7 mouse cellular contexts compared by ENCODE assay signal in the genomic region with DNA sequence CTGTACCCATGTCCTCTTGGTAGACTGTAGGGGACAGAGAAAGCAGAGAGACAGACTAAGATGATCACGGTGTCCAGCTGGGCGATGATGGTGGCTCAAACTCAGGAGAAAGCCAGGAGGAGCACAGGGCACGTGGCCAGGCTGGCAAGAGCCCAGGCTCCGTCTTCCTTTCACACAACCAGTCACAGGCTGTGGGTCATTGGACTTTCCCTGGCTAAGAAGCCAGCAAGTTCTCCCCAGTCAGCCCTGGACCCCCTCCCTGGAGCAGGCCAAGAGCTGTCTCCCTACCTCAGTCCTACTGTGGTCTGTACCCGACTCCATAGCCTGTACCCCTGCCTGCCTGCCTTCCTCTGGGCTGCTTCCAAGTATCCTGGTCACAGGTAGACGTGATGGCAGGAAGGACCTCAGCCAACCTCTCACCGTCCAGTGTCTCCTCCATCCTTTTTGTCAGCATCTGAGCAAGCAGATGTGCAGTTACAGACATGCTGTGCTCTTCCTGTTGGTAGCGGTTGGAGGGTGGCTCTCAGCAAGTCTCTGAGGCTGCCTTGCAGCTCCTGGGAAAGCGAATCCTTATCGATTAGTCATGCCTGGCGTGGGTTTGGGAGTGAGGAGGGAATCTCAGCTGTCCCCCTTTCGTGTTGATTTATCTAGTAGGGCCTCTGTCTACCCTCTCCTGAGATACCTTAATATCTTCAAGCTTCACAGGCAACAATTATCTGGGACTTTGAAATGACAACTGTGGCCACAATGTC.
DNase-seq lines count a peak whose midpoint lies in the region; ATAC-seq lines count a peak whose summit lies in the region.

No protein-coding gene starts in this region.

- H3K9me3 ChIP-seq in kidney, embryonic 15.5 days (replicated peaks) = no peaks in the 10 kb centered on the region
- H3K9me3 ChIP-seq in hindbrain, embryonic 13.5 days = no peaks in the 10 kb centered on the region

- H3K27ac ChIP-seq in kidney, embryonic 15.5 days = no peak overlapping the region
- peak overlapping the region; percentile 23 for H3K27ac ChIP-seq in hindbrain, embryonic 13.5 days

- no peak overlapping the region for H3K4me3 ChIP-seq in kidney, embryonic 15.5 days (replicated peaks)
- no peak overlapping the region for H3K4me3 ChIP-seq in hindbrain, embryonic 13.5 days

- no peaks in the 10 kb centered on the region for H3K36me3 ChIP-seq in kidney, embryonic 15.5 days
- no peaks in the 10 kb centered on the region for H3K36me3 ChIP-seq in hindbrain, embryonic 13.5 days

- WGBS in kidney, embryonic 15.5 days = 70% methylated on average over 12 of the region's 12 CpGs
- WGBS in hindbrain, embryonic 13.5 days = 64% methylated on average over 12 of the region's 12 CpGs

- no peak overlapping the region for H3K4me2 ChIP-seq in kidney, embryonic 15.5 days
- H3K4me2 ChIP-seq in hindbrain, embryonic 13.5 days = no peak overlapping the region

- peak; percentile 82 for DNase-seq in kidney, adult 11 months
- DNase-seq in ES-CJ7 (ENCODE audit: low read depth, low spot score) = peak; percentile 60
- DNase-seq in adrenal gland, postnatal 14 days = peak; percentile 75

- H3K9ac ChIP-seq in kidney, embryonic 15.5 days = no peak overlapping the region
- peak overlapping the region; percentile 24; the same call in 1 of the 2 replicates for H3K9ac ChIP-seq in hindbrain, embryonic 13.5 days

- H3K4me1 ChIP-seq in kidney, embryonic 15.5 days = peaks cover 14% of the 10 kb centered on the region
- peaks cover 12% of the 10 kb centered on the region for H3K4me1 ChIP-seq in hindbrain, embryonic 13.5 days (replicated peaks)

- no peaks in the 10 kb centered on the region for H3K27me3 ChIP-seq in kidney, embryonic 15.5 days
- H3K27me3 ChIP-seq in hindbrain, embryonic 13.5 days = no peaks in the 10 kb centered on the region

- ATAC-seq in kidney, embryonic 15.5 days (replicated peaks; ENCODE audit: low FRiP score) = no peak
- ATAC-seq in hindbrain, embryonic 13.5 days (ENCODE audit: low FRiP score) = no peak
- peak; percentile 2 for ATAC-seq in monocyte, adult 5-6 weeks (replicated peaks; ENCODE audit: insufficient number of reproducible peaks, low FRiP score, low TSS enrichment, poor library complexity, severe bottlenecking)
- no peak for ATAC-seq in inflammation-experienced regulatory T-cells, adult 6 months
